Mouse (Mus musculus) mouse embryonic stem cell (cell line): ENCODE data around the gene Msh2.
"Not testable (repeated sequence)": the region's sequence is repeated elsewhere in the genome, so short reads cannot be mapped to it uniquely, and the experiment has no call there.

ENCODE experiments used
- in situ Hi-C, 2 experiments: fragments of 300-500 bp; cut with MboI; formaldehyde crosslinking; loops; 1 replicate in 1 of 2; 3 replicates in 1 of 2; pipeline ENCODE4 v1.14.3; 2019 to 2020; ENCODE audit warnings: low sequenced_read_pairs in 2 of 2, low pct_unique_long_range_greater_than_20kb in 1 of 2, mixed read lengths in 1 of 2; ENCODE audit not compliant: unreplicated experiment in 1 of 2

Msh2 gene

DNA sequence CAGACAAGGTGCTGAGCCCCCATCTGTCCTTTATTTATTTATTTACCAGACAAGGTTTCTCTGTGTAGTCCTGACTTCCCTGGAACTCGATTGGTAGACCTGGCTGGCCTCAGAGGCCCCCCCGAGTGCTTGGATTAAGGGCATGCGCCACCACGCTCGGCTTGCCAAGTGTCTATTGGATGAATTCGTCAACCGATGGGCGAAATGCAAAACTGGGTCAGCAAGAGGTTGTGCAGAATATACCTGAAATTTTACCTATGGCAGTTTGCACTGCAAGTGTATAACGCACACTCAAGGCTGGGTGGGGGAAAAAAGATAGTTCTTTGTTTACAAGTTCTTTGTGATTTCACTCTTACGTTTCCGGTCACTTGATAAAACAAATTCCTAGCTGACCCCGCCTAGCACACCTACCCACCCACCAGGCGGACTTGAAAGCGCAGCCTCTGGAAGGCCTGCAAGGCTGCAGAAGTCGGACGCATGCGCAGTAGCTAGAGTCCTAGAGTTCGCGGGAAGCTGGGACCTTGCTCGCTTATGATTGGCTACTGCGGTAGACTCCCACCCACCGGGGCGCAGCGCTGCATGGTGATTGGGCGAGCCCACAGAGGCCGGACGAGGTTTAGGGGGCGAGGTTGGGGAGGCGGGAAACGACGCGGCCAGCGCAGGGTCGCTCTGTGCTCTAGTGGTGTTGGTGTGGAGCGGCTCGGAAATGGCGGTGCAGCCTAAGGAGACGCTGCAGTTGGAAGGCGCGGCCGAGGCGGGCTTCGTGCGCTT is at the start of gene Msh2:
TSS of gene Msh2 (plus strand) at position 441 of the 771 bp plus-strand sequence.
- in situ Hi-C loops: no loop called here

GRCm38 (mm10) chr17:87625510-87626086 is 46.5 kb upstream of the Msh2 start:
- in situ Hi-C loops: no loop called here

- in situ Hi-C loops: no loop called here
These were observed 44.0 kb upstream of the Msh2 start for GRCm38 (mm10) chr17:87628144-87628543.

DNA sequence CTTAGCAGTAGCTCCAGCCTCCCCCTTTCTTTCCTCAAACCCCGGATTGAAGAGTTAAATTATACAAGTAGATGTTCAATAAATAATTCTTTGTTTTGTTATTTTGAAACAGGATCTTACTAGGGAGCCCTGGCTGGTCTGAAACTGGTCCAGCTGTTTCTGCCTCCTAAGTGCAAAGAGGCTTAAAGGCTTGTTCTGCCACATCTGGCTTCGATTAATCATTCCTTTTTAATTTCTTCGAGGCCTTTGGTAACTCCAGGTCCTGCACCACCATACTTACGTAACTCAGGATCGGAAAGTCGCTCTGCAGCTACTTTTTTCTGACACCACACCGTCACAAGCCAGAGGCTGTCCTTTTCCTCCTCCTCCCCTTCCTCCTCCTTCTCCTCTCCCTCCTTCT is 43.4 kb upstream of the Msh2 start:
- in situ Hi-C loops: no loop called here

DNA sequence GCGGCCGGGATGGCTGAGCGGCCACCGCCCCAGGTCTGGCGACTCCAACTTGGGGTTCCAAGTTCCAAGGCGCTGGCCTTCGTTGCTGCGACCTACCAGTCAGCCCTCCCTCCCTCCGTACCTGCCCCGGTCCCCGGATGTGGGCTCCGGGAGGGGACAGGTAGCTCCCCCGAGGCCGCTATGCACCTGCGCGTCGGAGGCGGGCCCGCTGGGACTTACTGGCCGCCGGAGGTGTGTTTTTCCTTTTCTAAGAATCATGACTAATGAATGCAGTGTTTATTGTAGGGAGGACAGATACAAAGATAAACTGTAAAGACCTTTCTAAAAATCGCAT is 35.1 kb upstream of the Msh2 start:
- in situ Hi-C loops: no loop called here

- in situ Hi-C loops: no loop called here
These were observed 32.9 kb upstream of the Msh2 start for GRCm38 (mm10) chr17:87639242-87639641.

DNA sequence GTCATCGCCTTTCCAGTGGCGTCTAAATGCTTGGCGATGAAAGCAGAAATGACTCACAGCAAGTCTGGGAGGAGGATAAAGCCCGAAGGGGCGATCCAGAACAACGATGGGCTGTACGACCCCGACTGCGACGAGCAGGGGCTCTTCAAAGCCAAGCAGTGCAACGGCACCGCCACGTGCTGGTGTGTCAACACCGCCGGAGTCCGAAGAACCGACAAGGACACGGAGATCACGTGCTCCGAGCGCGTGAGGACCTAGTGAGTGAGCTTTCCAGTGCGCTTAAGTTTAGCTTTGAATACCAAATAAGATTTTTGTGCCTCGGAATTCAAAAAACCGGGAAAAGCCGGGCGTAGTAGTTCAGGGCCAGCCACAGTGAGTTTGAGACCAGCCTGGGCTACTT is 31.9 kb upstream of the Msh2 start:
- in situ Hi-C loops: no loop called here

DNA sequence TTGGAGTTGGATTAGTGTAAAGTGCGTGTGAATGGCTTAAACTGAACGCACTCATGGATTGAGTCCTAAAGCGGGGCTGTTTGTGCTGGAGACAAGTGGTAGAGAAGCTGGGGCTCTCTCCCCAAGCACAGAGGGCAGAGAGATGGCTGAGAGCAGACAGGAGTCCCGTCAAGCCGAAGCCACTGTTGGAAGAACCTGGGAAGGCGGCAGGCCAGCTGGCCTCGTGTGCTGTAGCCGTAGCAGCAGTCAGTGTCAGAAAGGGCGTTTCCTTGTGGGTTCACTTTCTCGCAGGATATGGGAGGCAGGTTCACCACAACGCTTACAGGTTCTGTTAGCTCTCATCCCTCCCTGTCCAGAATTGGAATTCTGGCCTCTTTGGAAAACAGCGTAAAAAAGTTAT is 31.1 kb upstream of the Msh2 start:
- in situ Hi-C loops: no loop called here

DNA sequence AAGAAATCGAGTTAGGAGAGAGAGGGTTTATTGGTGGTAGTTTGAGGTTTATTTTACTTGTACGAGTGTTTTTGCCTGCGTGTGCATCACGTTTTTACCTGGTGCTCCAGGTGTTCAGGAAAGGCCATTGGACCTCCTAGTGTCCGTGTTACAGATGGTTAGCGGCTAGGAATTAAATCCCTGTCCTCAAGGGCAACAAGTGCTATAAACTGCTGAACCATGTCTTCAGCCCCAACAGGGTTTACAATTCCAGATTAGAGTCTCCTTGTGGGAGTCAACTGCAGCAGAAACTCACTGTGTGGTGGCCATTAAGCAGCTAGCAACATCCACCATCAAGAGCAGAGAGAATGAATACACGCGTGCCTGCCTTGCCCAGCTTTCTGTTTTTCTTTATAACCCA is 29.4 kb upstream of the Msh2 start:
- in situ Hi-C loops: no loop called here

GRCm38 (mm10) chr17:87655616-87656015 is 16.5 kb upstream of the Msh2 start:
- in situ Hi-C loops: not testable (repeated sequence)

GRCm38 (mm10) chr17:87661958-87662573 is 10.1 kb upstream of the Msh2 start:
- in situ Hi-C loops: loop anchor here in 1 of 2 experiments (10.0 kb wide), 1 partner anchor 67 kb away; no protein-coding TSS in a partner anchor

- in situ Hi-C loops: loop anchor here in 1 of 2 experiments (10.0 kb wide), 1 partner anchor 69 kb away; no protein-coding TSS in a partner anchor
These were observed 7.9 kb upstream of the Msh2 start for GRCm38 (mm10) chr17:87664238-87664637.

- in situ Hi-C loops: loop anchor here in 1 of 2 experiments (10.0 kb wide), 1 partner anchor 70 kb away; no protein-coding TSS in a partner anchor
These were observed 6.9 kb upstream of the Msh2 start for GRCm38 (mm10) chr17:87665066-87665822.

DNA sequence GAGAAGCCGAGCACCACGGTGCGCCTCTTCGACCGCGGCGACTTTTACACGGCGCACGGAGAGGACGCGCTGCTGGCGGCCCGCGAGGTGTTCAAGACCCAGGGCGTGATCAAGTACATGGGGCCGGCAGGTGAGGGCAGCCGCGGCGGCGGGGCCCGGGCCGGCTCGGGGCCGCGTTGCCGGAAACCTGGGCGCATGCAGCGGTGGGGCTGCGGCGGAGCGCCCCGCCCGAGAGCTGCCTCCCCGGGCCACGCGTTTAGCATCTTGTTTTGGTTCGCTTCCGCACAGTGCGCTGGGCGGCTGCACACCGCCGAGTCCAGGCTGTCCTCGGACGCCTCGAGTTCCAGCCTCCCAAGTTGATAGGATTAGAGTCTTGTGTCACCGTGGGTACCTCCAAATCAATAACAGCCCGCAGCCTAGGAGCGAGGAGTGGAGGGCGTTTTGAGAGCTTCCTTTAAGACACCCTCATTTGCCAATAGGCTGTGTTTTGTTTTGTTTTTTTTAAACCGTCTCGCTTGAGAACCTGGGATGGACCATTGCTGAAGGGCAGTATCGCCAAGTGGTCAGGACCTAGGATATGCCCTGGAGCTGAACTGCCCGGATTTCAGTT is 652 bp downstream of the Msh2 start:
- in situ Hi-C loops: no loop called here

GRCm38 (mm10) chr17:87676916-87677474 is 4.9 kb downstream of the Msh2 start:
- in situ Hi-C loops: not testable (repeated sequence)

DNA sequence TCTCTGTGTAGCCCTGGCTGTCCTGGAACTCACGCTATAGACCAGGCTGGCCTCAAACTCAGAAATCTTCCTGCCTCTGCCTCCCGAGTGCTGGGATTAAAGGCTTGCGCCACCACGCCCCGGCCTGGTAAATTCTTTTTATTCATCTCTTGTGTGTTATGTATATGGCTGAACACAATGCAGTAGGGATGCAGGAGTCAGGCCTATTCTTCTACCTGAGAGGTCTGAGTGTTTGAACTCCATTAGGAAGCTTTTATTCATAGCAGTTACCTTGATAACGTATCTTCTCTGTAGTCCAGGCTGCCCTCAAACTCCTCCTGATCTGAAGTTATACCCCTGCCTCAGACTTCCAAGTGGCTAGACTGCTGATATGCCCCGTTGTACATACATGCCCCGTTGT is 5.5 kb downstream of the Msh2 start:
- in situ Hi-C loops: no loop called here

DNA sequence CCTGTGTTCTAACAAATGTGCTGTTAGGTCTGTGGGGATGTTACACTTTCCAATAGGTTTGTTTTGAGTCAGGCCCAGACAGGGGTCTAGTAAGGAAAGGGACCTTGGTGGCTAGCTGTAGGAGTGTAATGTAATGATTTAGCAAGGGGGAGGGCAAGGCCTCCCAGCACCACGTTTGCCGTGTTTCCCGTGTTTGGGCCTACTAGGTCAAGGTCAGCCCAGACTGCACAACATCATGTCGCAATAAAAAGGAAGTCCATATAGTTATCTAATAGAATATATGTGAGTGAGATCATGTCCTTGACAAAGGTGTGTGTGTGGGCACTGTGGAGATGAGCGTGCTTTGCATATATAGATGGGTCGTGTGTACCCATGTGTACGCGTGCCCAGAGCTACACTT is 17.1 kb downstream of the Msh2 start:
- in situ Hi-C loops: no loop called here

DNA sequence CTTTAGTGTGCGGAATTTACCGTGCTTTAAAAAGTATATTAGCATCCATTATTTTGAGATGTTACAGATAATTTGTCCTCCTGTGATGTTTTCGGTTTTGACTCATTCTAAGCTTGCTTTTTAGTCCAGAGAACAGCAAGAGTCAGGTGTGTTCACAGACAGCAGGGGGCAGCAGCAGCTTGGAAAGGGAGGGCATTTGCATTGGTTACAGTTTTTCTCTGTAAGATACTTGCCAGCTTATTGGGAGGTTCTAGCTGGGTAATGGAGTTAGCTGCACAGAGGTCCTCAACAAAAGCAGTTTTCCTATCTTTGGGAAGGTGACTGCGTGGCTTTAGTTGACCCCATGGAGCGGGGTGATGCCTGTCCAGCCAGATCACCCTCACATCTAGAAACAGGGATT is 19.8 kb downstream of the Msh2 start:
- in situ Hi-C loops: no loop called here
